Comparison of ENCODE assay signal across 2 mouse cellular contexts in the genomic region with DNA sequence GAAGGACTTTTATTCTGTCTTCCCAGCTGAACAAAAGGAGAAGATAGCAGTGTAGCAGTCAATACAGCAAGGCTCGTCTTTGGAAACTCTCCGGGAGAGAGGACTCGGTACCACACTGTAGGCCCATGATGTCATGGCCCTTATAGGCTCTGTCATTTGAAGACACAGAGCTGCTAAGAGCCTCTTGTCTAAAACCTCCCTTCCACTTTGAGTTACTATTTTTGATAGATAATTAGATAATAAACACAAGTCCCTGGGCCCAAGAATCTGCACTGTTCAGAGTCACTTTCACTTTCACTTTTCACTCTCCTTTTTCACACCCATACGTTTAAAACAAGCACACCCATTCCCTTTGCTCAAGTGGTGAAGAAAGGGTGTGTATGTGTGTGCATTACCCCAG.
TF ChIP-seq lines count a peak whose summit lies in the region.

No protein-coding gene starts in this region.

TF ChIP-seq in MEL, 35 proteins besides CTCF, POLR2A, EP300 and RAD21 (continued from another document):
- no peak for TF ChIP-seq E2F4 (IDR thresholded peaks at IDR 0.05; ENCODE audit: borderline replicate concordance, low read depth, low read length)

TF ChIP-seq in myocyte, 11 proteins besides CTCF, POLR2A, EP300 and RAD21 (continued from another document):
- no peak for TF ChIP-seq E2F4 (IDR thresholded peaks at IDR 0.05; ENCODE audit: insufficient read depth)
- TF ChIP-seq USF1 (IDR thresholded peaks at IDR 0.05; ENCODE audit: low read depth): no peak
- no peak for TF ChIP-seq TCF3 (IDR thresholded peaks at IDR 0.05; ENCODE audit: insufficient read length, low read depth)
- TF ChIP-seq MYOD1 (IDR thresholded peaks at IDR 0.05; ENCODE audit: control insufficient read depth in 1 of 3, insufficient read length in 2 of 3, low read depth in 2 of 3): no peak
- TF ChIP-seq SRF (IDR thresholded peaks at IDR 0.05; ENCODE audit: control insufficient read depth, insufficient read length, low read depth): no peak
- no peak for TF ChIP-seq MYOG (IDR thresholded peaks at IDR 0.05; ENCODE audit: control insufficient read depth in 1 of 3, insufficient read depth in 1 of 3, insufficient read length in 2 of 3, low read depth in 2 of 3)
- no peak for TF ChIP-seq POLR2AphosphoS2 (IDR thresholded peaks at IDR 0.05; ENCODE audit: insufficient read length, low read depth)
- no peak for TF ChIP-seq TCF12 (IDR thresholded peaks at IDR 0.05; ENCODE audit: insufficient read depth, poor library complexity, severe bottlenecking)
